Mouse (Mus musculus): ENCODE results near the gene Csf3. TPM values are rescaled to one million over a fixed set of nuclear protein-coding genes. Genes with fewer than 3 reads are reported as not detected.
A peak's percentile ranks its signal among the peaks of the same experiment; 100 is the strongest.

Csf3 gene
- polyA plus RNA-seq, 1 experiment from 2014 or later = not detected

DNA sequence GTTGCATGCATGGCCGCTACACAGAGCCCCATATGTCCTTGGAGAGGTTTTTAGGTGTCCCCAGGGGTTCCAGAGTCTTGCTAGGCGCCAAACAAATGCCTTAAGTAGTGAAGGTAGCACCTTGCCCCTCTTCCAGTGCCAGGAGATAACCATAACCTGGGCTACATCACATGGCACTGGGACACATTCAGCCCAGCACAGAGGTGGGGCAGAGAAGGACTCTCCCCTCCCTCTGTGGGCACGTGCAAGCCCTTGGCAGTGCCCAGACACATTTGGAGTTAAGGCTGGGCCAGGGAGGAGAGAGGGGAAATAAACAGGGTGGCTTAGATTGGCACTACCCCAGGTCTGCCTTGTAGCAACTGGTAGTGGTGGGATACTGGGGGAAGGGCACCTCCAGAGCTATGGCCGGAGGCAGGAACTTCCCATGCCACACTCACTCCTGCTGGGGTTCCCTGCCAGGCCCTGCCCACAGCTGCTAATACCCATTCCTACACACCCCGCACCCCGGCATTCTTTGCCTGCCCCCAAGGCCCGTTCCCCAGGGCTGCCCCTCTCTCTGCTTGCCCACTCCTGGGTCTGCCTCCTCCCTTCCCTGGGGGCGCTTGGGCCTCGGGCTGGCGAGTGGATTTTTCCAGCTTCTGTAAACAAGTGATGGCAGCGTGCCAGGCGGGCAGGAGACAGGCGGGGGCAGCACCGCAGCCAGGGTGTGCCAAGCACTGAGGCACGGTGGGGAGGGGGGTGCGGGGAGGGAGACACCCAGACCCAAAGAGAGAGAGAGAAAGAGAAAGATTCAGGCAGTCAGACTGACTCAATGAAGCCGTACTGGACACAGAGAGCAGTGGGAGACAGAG, 49.5 kb downstream of the Csf3 start:
- 26% methylated on average over 17 of the region's 17 CpGs for WGBS
- peak overlapping the region; percentile 92 for H3K27ac ChIP-seq (replicated peaks)
- H3K9me3 ChIP-seq = no peaks in the 10 kb centered on the region
- peaks cover 99% of the 10 kb centered on the region for H3K4me1 ChIP-seq
- peak overlapping the region; percentile 26 for H3K4me3 ChIP-seq
- H3K4me2 ChIP-seq = peak overlapping the region; percentile 64
- no peak for ATAC-seq (ENCODE audit: extremely low read depth, insufficient number of reproducible peaks, low FRiP score, low TSS enrichment)
- H3K27me3 ChIP-seq (replicated peaks) = no peaks in the 10 kb centered on the region
- peaks cover 14% of the 10 kb centered on the region for H3K36me3 ChIP-seq
- peak overlapping the region; percentile 76 for H3K9ac ChIP-seq

DNA sequence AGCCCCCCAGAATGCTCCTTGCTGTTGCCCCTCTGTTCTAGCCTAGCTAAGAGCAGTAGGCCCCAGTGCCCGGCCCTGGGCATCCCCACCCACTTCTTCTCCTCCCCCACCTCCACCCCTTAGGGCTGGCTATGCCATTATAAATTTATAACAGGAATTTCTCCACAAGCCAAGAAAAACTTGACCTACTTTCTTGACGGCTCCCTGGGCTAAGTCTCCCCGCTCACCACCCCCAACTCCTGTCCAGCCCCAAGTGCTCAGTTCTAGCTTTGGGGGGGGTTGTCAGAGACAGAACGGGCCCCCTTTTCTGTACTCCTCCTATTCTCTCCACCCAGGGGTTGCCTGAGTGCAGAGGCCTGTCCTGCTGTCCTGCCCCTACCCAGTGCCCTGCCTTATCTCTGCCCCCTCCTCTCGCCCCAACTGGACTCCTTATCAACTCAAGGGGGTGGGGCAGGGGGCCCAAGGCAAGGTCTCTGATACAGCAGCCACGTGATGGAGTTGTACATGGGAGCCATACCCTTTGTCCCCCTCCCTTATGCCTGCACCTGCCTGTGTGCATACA, 50.2 kb downstream of the Csf3 start:
- Histone ChIP-seq H3K36me3 (peaks cover 19% of the 10 kb centered on the region), H3K4me2 (peak overlapping the region; percentile 64), H3K9ac (peak overlapping the region; percentile 76), H3K4me1 (peaks cover 99% of the 10 kb centered on the region), H3K9me3 (no peaks in the 10 kb centered on the region), H3K27ac (replicated peaks) (peak overlapping the region; percentile 92), H3K27me3 (replicated peaks) (no peaks in the 10 kb centered on the region), H3K4me3 (peak overlapping the region; percentile 26)
- ATAC-seq (ENCODE audit: extremely low read depth, insufficient number of reproducible peaks, low FRiP score, low TSS enrichment) = 0 out of 2 replicates have a peak, but pooled peaks have one; percentile 31
- 5% methylated on average over 6 of the region's 6 CpGs for WGBS

DNA sequence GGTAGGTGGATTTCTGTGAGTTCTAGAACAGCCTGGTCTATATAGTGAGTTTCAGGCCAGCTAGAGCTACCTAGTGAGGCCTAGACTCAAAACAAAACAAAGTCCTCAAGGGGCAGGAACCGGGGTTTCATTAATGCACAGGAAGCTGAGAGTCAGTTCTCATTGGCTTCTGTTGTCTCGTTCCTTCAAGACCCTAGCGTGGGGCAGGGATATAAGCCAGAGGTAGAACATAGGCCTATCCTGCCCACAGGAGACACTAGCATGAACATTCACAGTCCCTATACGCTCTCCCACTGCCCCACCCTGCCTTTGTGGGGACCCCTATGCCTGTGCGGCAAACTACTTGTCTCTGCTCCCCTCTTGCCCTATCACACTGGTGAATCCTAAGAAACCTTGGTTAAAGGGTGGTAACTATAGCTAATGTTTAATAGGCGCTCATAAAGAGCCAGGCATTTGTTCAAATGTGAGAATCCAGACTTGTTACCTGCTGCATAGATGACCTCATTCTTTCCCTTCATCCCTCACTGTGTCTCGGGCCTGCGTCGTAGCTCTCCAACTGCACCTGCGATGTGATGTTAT, 51.6 kb downstream of the Csf3 start:
- Histone ChIP-seq H3K27me3 (replicated peaks) (no peaks in the 10 kb centered on the region), H3K4me3 (no peak overlapping the region), H3K27ac (replicated peaks) (peak overlapping the region; percentile 92), H3K9ac (peak overlapping the region; percentile 76; the same call in 1 of the 2 replicates), H3K9me3 (no peaks in the 10 kb centered on the region), H3K4me2 (no peak overlapping the region), H3K4me1 (peaks cover 89% of the 10 kb centered on the region), H3K36me3 (peaks cover 32% of the 10 kb centered on the region)
- WGBS = 75% methylated on average over 10 of the region's 10 CpGs
- no peak for ATAC-seq (ENCODE audit: extremely low read depth, insufficient number of reproducible peaks, low FRiP score, low TSS enrichment)

Other genes starting within 250 kb of the Csf3 start
- 0.13 TPM in 1 of 2 replicates, not detected in the other for gene Ikzf3, start 155.2 kb upstream of the Csf3 start, polyA plus RNA-seq (2015; fragmentation: Nextera tagmentation; extraction: Ambion mirVana)
- gene Zpbp2, start 150.2 kb upstream of the Csf3 start, polyA plus RNA-seq (2015; fragmentation: Nextera tagmentation; extraction: Ambion mirVana) = 0.15 and 0.34 TPM in 2 replicates
- 63.4 and 76.8 TPM in 2 replicates for gene Ormdl3, start 113.9 kb upstream of the Csf3 start, polyA plus RNA-seq (2015; fragmentation: Nextera tagmentation; extraction: Ambion mirVana)
- not detected in 2 replicates for gene Lrrc3c, start 103.0 kb upstream of the Csf3 start, polyA plus RNA-seq (2015; fragmentation: Nextera tagmentation; extraction: Ambion mirVana)
- 0.28 and 0.55 TPM in 2 replicates for gene Gm12355, start 75.6 kb upstream of the Csf3 start, polyA plus RNA-seq (2015; fragmentation: Nextera tagmentation; extraction: Ambion mirVana)
- not detected in 2 replicates for gene Gsdma3, start 74.9 kb upstream of the Csf3 start, polyA plus RNA-seq (2015; fragmentation: Nextera tagmentation; extraction: Ambion mirVana)
- not detected in 2 replicates for gene Gsdma2, start 54.5 kb upstream of the Csf3 start, polyA plus RNA-seq (2015; fragmentation: Nextera tagmentation; extraction: Ambion mirVana)
- gene Gsdma, start 36.9 kb upstream of the Csf3 start, polyA plus RNA-seq (2015; fragmentation: Nextera tagmentation; extraction: Ambion mirVana) = 0.12 TPM in 1 of 2 replicates, not detected in the other
- 165 and 167 TPM in 2 replicates for gene Psmd3, start 18.7 kb upstream of the Csf3 start, polyA plus RNA-seq (2015; fragmentation: Nextera tagmentation; extraction: Ambion mirVana)
- gene Med24, start 28.2 kb downstream of the Csf3 start, polyA plus RNA-seq (2015; fragmentation: Nextera tagmentation; extraction: Ambion mirVana) = 35.1 and 37.4 TPM in 2 replicates
- gene Thra, start 39.4 kb downstream of the Csf3 start, polyA plus RNA-seq (2015; fragmentation: Nextera tagmentation; extraction: Ambion mirVana) = 30.0 and 32.0 TPM in 2 replicates
- gene Nr1d1, start 74.1 kb downstream of the Csf3 start, polyA plus RNA-seq (2015; fragmentation: Nextera tagmentation; extraction: Ambion mirVana) = 5.9 and 6.4 TPM in 2 replicates
- 14.6 and 15.7 TPM in 2 replicates for gene Msl1, start 94.3 kb downstream of the Csf3 start, polyA plus RNA-seq (2015; fragmentation: Nextera tagmentation; extraction: Ambion mirVana)
- 22.3 and 23.1 TPM in 2 replicates for gene Casc3, start 103.6 kb downstream of the Csf3 start, polyA plus RNA-seq (2015; fragmentation: Nextera tagmentation; extraction: Ambion mirVana)
- 0.64 and 0.98 TPM in 2 replicates for gene Rapgefl1, start 135.5 kb downstream of the Csf3 start, polyA plus RNA-seq (2015; fragmentation: Nextera tagmentation; extraction: Ambion mirVana)
- gene Wipf2, start 162.4 kb downstream of the Csf3 start, polyA plus RNA-seq (2015; fragmentation: Nextera tagmentation; extraction: Ambion mirVana) = 2.3 and 2.6 TPM in 2 replicates
- 21.1 and 22.9 TPM in 2 replicates for gene Cdc6, start 206.5 kb downstream of the Csf3 start, polyA plus RNA-seq (2015; fragmentation: Nextera tagmentation; extraction: Ambion mirVana)
- gene Rara, start 226.6 kb downstream of the Csf3 start, polyA plus RNA-seq (2015; fragmentation: Nextera tagmentation; extraction: Ambion mirVana) = 27.9 and 28.3 TPM in 2 replicates

All from heart, embryonic 13.5 days (tissue).